Mouse (Mus musculus) macrophage (primary cell): Measurements from ENCODE around the gene Cdh1. TPM values are rescaled to one million over a fixed set of nuclear protein-coding genes. Genes with fewer than 3 reads are reported as not detected.
A peak's percentile ranks its signal among the peaks of the same experiment; 100 is the strongest.
"Not testable (repeated sequence)": the region's sequence is repeated elsewhere in the genome, so short reads cannot be mapped to it uniquely, and the experiment has no call there.

Source experiments
- H3K27ac ChIP-seq: fragments of 350-480 bp; formaldehyde crosslinking; 2 replicates; pipeline ENCODE4 v1.9.0; 2021
- H3K36me3 ChIP-seq: fragments of 350-480 bp; formaldehyde crosslinking; 2 replicates; pipeline ENCODE4 v1.9.0; 2021; ENCODE audit errors: inconsistent target
- H3K4me3 ChIP-seq: fragments of 350-480 bp; formaldehyde crosslinking; 2 replicates; pipeline ENCODE4 v1.9.0; 2021; ENCODE audit errors: inconsistent target
- H3K79me2 ChIP-seq: fragments of 350-480 bp; formaldehyde crosslinking; 2 replicates; pipeline ENCODE4 v1.9.0; 2021; ENCODE audit errors: inconsistent target
- WGBS: methylation state at CpG from one replicate; pipeline ENCODE4 v1.1.7; 2026; ENCODE audit warnings: inconsistent platforms; ENCODE audit not compliant: missing documents; 5-methylcytosine and 5-hydroxymethylcytosine counted together
- polyA plus RNA-seq: library from polyadenylated mRNA; stranded (reverse); fragments of 250-400 nt; gene quantifications from 3 replicates; pipeline ENCODE4 v1.2.4, GENCODE M21; 2018; ENCODE audit warnings: inconsistent platforms
- total RNA-seq, 78 experiments: library from RNA; depleted of rRNA; stranded (reverse); fragments of 250-400 nt; gene quantifications; 1 replicate in 9 of 78; 2 replicates in 24 of 78; 3 replicates in 43 of 78; 4 replicates in 2 of 78; pipeline ENCODE4 v1.2.4; 2018; ENCODE audit warnings: inconsistent platforms in 56 of 78

Gene Cdh1
- total RNA-seq (2018; cell fraction: chromatin; rRNA removed) = not detected
- total RNA-seq (2018; cell fraction: cytosol; rRNA removed) = under 1 TPM in 20 of 26 experiments, not detected in 6; 0.03 to 0.17 (median 0.09) TPM
- total RNA-seq (2018; cell fraction: nucleus; rRNA removed) = under 1 TPM in 10 of 26 experiments, not detected in 16; 0.12 to 0.45 (median 0.15) TPM
- 0.06 to 0.20 TPM (median 0.10 TPM) in 3 replicates for polyA plus RNA-seq

DNA sequence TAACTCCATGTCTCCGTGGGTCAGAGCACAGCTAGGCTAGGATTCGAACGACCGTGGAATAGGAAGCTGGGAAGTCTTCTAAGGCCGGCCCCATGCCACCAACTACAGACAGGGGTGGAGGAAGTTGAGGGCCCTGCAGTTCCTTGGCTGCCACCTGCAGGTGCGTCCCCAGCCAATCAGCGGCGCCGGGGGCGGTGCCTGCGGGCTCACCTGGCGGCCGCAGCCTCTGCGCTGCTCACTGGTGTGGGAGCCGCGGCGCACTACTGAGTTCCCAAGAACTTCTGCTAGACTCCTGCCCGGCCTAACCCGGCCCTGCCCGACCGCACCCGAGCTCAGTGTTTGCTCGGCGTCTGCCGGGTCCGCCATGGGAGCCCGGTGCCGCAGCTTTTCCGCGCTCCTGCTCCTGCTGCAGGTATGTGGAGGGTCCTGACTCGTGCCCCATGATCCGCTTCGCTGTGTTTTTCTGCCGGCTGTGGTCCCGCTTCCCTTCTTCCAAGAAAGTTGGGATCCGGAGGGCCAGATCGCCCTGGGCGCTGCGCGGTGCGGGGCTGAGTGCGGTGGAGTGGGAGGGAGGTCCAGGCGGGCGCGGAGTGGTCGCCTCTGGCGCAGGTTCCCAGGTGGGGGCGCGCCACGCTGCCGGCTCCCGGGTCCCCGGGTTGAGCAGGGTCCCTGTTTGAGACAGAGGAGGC is at the start of gene Cdh1:
TSS of gene Cdh1 (plus strand) at position 221 of the 689 bp plus-strand sequence.
- WGBS = 3% methylated on average over 53 of the region's 53 CpGs
- no peaks in the 10 kb centered on the region for H3K79me2 ChIP-seq
- H3K27ac ChIP-seq = no peak within 1 kb of the TSS
- no peak within 1 kb of the TSS for H3K4me3 ChIP-seq
- H3K36me3 ChIP-seq = no peaks in the 10 kb centered on the region

DNA sequence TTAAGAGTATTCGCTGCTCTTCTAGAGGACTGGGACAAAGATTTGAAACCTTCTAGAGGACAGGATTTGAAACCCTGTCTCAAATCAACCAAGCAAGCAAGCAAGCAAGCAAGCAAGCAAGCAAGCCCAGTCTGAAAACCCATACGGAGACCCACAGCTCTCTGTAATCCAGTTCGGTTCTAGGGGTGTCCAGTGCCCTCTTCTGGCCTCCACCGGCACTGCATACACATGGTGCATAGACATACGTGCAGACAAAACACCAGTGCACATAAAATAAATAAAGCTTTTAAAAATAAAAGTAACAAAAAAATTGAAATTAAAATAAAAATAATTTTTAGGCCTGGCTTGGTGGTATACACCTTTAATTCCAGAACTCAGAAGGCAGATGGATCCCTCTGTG is 49.1 kb upstream of the Cdh1 start:
- no peaks in the 10 kb centered on the region for H3K36me3 ChIP-seq
- WGBS = 95% methylated on average over 5 of the region's 5 CpGs
- H3K27ac ChIP-seq = no peak overlapping the region
- H3K4me3 ChIP-seq = no peak overlapping the region
- no peaks in the 10 kb centered on the region for H3K79me2 ChIP-seq

DNA sequence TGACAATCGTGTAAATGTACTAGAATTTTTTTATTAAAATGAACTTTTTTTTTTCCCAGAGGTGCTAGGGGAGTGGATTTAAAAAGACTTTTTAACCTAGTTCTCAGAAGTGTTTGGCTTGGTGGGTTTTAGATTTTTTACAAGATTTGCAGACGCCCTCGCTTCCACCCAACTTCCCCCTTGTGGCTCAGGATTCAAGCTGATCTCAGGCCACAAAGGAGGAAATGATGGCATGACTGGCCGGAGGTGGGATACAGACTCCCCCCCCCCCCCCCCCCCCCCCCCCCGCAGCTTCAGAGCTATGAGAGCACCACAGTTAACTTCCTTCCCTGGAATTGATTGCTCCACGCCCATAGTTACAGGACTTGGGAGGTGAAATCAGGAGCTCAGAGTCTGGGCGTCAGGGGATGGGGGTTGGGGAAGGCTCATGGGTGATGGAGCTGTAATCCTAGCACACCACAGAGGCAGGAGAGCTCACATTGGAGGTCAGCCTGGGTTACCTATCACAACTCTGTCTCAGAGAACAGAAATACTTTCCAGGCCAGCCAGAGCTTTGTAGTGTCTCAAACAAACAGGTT is 47.0 kb upstream of the Cdh1 start:
- WGBS = 0% methylated on average over 4 of the region's 7 CpGs
- Histone ChIP-seq H3K79me2 (no peaks in the 10 kb centered on the region), H3K36me3 (no peaks in the 10 kb centered on the region), H3K27ac (no peak overlapping the region), H3K4me3 (no peak overlapping the region)

DNA sequence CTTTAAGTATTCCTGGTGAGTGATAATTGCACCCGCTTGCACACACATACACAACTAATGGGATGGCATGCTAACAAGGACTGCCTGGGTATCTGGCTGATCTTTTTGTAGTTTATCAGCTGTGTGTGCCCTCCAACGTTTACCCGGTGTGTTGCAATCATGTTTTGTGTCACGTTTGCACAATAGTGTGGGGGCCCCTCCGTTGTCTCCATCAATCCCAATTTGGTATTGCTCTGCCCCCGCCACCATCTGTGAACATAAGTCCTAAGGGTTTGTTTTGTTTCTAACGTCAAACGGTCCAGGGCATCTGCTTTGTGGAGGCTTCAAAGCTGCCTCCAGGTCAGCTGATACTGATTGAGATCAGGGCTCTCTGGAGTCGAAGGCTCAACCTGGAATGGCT is 43.3 kb upstream of the Cdh1 start:
- H3K27ac ChIP-seq = no peak overlapping the region
- no peaks in the 10 kb centered on the region for H3K79me2 ChIP-seq
- 32% methylated on average over 9 of the region's 9 CpGs for WGBS
- no peak overlapping the region for H3K4me3 ChIP-seq
- no peaks in the 10 kb centered on the region for H3K36me3 ChIP-seq

DNA sequence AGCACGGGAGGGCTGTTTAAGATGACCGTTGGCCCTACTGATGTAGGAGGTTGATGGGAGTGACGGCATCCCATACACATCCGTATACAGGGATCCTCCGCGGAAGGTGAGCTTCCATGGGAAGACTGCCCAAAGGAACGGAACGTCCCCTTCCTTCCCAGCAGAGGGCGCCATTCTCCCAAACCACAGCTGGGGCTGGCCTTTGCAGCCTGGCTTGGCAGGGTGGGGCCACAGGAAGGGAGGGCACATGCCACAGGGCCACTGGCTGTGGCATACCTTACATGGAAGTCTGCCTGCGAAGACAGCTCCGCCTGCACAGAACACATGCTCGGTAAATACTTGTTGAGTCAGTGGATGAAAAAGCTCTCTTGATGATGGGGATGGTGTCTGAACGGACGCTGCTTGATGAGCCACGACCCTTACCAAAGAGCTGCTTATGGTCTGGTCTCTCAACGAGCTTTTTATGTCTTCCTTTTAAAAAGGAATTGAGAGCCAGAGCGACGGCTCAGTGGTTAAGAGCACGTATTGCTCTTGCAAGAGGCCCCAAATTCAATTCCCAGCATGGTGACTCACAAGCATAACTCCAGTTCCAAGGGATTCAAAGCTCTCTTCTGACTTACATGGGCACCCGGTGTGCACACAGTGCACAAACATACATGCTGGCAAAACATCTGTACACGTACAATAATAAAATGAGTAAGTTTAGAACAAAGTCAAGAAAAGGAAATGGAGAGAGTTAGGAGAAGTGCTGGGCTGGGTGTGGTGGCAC is 41.9 kb upstream of the Cdh1 start:
- Histone ChIP-seq H3K36me3 (no peaks in the 10 kb centered on the region), H3K79me2 (no peaks in the 10 kb centered on the region), H3K27ac (no peak overlapping the region), H3K4me3 (no peak overlapping the region)
- WGBS = 21% methylated on average over 20 of the region's 21 CpGs

DNA sequence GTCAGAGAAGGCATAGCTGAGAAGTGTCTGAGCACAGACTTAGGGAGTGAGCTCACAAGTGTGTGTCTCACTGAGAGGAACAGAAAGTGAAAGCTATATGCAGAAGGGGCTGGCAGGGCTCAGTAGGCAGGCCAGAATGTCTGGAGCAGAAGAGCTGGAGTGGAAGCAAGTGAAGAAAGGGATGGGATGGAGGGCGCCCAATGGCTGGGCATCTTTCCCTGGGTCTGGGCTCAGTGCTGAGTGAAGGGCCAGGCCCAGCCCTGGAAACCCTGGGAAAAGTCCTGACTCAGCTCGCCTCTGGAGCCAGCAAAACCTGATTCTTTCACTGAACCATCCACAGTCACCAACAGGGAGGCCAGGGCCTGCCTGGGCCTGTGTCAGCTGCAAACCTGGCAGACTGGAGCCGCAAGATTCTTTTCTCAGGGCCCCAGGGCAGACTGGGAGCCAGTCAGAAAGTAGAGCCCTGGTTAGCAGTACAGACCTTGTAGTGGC is 39.4 kb upstream of the Cdh1 start:
- Histone ChIP-seq H3K27ac (peak overlapping the region; percentile 49), H3K4me3 (no peak overlapping the region), H3K79me2 (no peaks in the 10 kb centered on the region), H3K36me3 (no peaks in the 10 kb centered on the region)
- 76% methylated on average over 2 of the region's 3 CpGs for WGBS

DNA sequence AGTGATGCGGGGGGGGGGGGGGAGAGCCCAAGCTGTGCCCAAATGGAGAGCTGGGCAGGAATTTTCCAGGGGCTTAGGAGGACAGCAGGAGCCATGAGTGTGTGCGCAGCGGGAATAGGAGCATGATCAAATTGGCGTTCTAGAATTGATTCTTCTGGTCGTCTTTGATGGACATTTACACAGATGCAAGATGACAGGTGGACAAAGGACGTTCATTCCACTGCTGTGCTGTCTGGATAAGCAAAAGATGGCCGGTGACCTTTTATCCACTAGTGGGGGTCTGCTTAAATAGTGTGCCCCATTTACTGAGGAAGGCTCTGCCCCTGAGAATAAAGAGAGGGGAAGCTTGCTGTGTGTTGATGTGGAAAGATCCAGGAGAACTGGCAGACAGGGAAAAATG is 34.1 kb upstream of the Cdh1 start:
- H3K4me3 ChIP-seq = no peak overlapping the region
- 91% methylated on average over 7 of the region's 7 CpGs for WGBS
- H3K27ac ChIP-seq = no peak overlapping the region
- H3K36me3 ChIP-seq = no peaks in the 10 kb centered on the region
- no peaks in the 10 kb centered on the region for H3K79me2 ChIP-seq

DNA sequence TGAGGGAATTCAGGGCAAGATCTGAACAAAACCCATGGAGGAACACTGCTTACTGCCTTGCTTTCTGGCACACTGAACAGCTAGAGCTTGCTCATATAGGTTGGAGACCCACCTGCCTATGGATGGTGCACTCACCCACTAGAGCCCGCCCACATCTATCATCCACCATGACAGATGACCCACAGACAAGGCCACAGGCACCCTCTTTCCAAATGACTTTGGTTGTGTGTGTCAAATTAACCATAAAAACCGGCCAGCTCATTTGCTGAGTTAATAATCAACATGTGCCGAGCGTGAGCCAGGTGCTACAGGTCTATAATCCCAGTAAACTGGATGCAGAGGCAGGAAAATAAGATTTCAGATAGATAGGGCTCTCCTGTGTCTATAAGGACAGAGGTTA is 32.8 kb upstream of the Cdh1 start:
- 86% methylated on average over 4 of the region's 4 CpGs for WGBS
- Histone ChIP-seq H3K27ac (no peak overlapping the region), H3K36me3 (no peaks in the 10 kb centered on the region), H3K79me2 (no peaks in the 10 kb centered on the region), H3K4me3 (no peak overlapping the region)

DNA sequence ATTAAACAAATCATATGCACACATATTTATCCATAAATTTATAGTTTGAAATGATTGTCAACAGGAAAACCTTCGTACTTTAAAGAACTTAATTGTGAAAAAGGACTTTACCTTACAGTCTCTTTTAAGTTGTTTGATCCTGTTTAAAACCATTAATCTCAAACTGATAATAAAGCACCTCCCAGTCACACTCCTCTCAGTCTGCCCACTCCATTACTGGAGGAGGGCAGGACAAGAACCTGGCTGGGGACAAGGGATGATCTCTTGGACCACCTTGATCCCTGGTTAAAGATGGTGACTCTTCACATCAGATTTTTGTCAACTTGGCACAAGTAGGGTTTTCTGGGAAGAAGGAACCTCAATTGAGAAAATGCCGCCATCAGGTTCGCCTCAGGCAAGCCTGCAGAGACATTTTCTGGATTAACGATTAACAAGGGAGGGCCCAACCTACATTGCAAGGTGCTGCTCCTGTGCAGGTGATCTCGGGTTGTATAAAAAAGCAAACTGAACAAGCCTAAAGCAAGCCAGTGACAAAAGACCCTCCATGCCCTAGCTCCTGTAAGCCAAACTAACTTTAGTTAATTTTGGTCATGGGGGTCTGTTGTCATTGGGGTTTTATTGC is 31.5 kb upstream of the Cdh1 start:
- no peak overlapping the region for H3K4me3 ChIP-seq
- H3K27ac ChIP-seq = no peak overlapping the region
- H3K36me3 ChIP-seq = no peaks in the 10 kb centered on the region
- WGBS = 96% methylated on average over 5 of the region's 5 CpGs
- H3K79me2 ChIP-seq = no peaks in the 10 kb centered on the region

DNA sequence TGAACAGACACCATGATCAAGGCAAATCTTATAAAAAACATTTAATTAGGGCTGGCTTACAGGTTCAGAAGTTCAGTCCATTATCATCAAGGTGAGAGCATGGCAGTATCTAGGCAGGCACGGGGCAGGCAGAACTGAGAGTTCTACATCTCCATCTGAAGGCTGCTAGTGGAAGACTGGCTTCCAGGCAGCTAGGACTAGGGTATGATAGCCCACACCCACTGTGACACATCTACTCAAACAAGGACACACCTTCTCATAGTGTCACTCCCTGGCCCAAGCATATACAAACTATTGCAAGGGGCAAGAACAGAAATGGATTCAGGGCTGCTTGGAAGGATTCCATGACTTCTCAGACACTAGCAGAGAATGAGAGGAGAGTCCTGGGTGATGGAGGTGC is 31.0 kb upstream of the Cdh1 start:
- H3K79me2 ChIP-seq, H3K4me3 ChIP-seq, H3K36me3 ChIP-seq, H3K27ac ChIP-seq: not testable (repeated sequence)
- WGBS = 100% methylated on average over 1 of the region's 1 CpGs

DNA sequence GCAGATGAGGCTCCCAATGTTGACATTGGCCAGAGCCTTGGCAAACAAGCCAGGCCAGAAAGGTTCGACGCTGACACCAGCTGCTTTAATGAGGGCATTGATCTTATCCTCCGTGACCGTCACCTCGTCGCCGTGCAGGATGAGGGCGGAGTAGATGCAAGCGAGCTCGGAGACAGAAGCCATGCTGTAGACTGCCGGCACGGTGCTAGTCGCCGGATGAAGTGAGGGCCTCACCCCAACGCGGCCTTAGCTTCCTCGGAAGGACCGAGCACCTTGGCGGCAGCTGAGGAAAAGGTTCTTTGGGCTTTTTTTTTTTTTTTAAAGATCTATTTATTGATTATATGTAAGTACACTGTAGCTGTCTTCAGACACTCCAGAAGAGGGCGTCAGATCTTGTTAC is 30.0 kb upstream of the Cdh1 start, which contains the start of gene Gm10073:
TSS of gene Gm10073 (minus strand) at position 294 of the 400 bp plus-strand sequence.
- H3K4me3 ChIP-seq, H3K79me2 ChIP-seq, H3K27ac ChIP-seq, H3K36me3 ChIP-seq: not testable (repeated sequence)
- 90% methylated on average over 4 of the region's 20 CpGs for WGBS

DNA sequence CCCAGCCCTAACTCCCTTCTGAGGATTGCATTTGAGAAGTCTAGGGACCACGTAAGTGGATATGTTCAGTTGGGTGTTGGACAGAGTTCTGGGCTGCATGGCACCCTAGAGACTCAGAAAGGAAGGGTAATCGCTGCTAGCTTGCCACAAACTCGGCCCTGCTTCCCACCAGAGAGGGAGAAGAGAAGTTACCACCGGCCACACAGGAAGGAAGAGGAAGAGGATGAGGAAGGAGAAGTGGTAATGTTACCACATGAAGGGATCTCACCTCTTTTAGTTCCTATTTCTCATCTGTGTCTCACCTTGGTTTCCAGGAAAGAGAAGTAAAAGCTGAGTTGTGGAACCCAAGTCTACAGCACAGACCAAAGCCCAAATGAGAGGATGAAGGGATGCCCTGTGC is 28.9 kb upstream of the Cdh1 start:
- no peaks in the 10 kb centered on the region for H3K79me2 ChIP-seq
- no peak overlapping the region for H3K4me3 ChIP-seq
- 25% methylated on average over 4 of the region's 4 CpGs for WGBS
- no peaks in the 10 kb centered on the region for H3K36me3 ChIP-seq
- no peak overlapping the region for H3K27ac ChIP-seq

DNA sequence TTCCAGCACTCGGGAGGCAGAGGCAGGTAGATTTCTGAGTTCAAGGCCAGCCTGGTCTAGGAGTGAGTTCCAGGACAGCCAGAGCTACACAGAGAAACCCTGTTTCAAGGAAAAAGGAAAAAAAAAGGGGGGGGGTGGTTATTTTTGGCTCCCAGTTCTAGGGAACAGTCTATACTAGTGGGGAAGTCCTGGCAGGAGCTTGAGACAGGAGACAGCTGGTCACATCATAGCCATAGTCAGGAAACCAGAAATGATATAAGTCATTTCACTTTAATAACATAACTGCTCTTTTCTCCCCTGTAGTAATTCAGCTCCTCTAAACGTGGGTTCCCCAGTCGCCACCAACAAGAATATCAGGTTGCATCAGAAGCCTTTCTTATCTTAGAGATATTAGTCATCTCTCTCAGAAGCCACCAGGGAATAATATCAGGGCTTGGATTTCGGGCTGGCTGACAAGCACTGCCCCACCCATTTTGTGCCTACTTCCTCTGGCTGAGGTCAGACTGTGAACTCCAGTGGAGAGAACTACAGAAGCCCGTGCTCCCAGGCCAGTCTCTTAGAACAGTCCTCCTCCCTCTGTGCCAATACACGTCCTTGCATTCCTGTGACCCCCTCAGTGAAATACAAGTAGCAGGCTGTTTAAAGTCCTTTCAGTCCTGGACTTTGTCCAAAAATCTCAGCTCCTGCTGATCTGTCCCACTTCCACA is 26.1 kb upstream of the Cdh1 start:
- peak overlapping the region; percentile 12; the same call in 1 of the 2 replicates for H3K27ac ChIP-seq
- 23% methylated on average over 6 of the region's 6 CpGs for WGBS
- no peak overlapping the region for H3K4me3 ChIP-seq
- no peaks in the 10 kb centered on the region for H3K79me2 ChIP-seq
- H3K36me3 ChIP-seq = no peaks in the 10 kb centered on the region

DNA sequence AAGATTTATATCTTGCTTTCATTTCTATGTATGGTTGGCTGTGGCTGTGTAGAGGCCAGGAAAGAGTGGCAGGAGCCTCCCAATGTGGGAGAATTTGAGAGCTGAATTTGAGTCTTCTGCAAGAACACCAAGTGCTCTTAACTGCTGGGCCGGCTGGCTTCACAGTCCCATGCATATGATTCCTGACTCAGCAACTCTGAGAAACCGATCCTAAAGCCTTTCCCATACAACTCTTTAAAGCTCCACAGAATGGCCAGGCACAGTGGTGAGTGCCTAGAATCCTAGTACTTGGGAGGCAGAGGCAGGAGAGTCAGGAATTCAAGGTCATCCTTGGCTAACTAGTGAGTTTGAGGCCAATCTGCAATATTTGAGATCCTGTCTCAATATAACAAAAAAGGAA is 23.6 kb upstream of the Cdh1 start:
- Histone ChIP-seq H3K79me2 (no peaks in the 10 kb centered on the region), H3K27ac (no peak overlapping the region), H3K4me3 (no peak overlapping the region), H3K36me3 (no peaks in the 10 kb centered on the region)
- WGBS = 94% methylated on average over 2 of the region's 2 CpGs
